Mouse (Mus musculus) intestine, embryonic 15.5 days (tissue): Measurements from ENCODE around the gene Vps35. TPM values are rescaled to one million over a fixed set of nuclear protein-coding genes. Genes with fewer than 3 reads are reported as not detected.

Experiments used
- ATAC-seq: fragments of 200-750 bp; cut with Nextera tagmentation; 2 replicates; pipeline ENCODE4 v1.8.0; 2017; ENCODE audit warnings: moderate TSS enrichment, moderate library complexity
- H3K27ac ChIP-seq: fragments of 300-500 bp; sonication (generic); 2 replicates; pipeline ENCODE4 v1.5.1; 2015; ENCODE audit warnings: mild to moderate bottlenecking, inconsistent platforms
- H3K27me3 ChIP-seq: fragments of 300-500 bp; sonication (generic); replicated peaks from 2 replicates; pipeline ENCODE4 v1.6.1; 2015; ENCODE audit warnings: inconsistent platforms
- H3K36me3 ChIP-seq: fragments of 300-500 bp; sonication (generic); 2 replicates; pipeline ENCODE4 v1.6.1; 2015; ENCODE audit warnings: inconsistent platforms
- H3K4me1 ChIP-seq: fragments of 300-500 bp; sonication (generic); replicated peaks from 2 replicates; pipeline ENCODE4 v1.6.1; 2015; ENCODE audit warnings: inconsistent platforms
- H3K4me2 ChIP-seq: fragments of 300-500 bp; sonication (generic); replicated peaks from 2 replicates; pipeline ENCODE4 v1.6.1; 2015; ENCODE audit warnings: mild to moderate bottlenecking, inconsistent platforms
- H3K4me3 ChIP-seq: fragments of 300-500 bp; sonication (generic); replicated peaks from 2 replicates; pipeline ENCODE4 v1.5.1; 2015; ENCODE audit warnings: inconsistent platforms
- H3K9ac ChIP-seq: fragments of 300-500 bp; sonication (generic); 2 replicates; pipeline ENCODE4 v1.6.1; 2015; ENCODE audit warnings: inconsistent platforms
- H3K9me3 ChIP-seq: fragments of 300-500 bp; sonication (generic); 2 replicates; pipeline ENCODE4 v1.6.1; 2016; ENCODE audit warnings: inconsistent platforms
- WGBS: fragments of 180-500 bp; shearing (Covaris S2); methylation state at CpG from one replicate; pipeline ENCODE4 v1.1.7; 2015; 5-methylcytosine and 5-hydroxymethylcytosine counted together
- polyA plus RNA-seq: library from polyadenylated mRNA; unstranded; fragments of >200 nt; fragmentation: Nextera tagmentation; extraction: Ambion mirVana; gene quantifications from 2 replicates; pipeline ENCODE4 v1.2.1, GENCODE M21; 2015

The Vps35 gene
- polyA plus RNA-seq, 1 experiment from 2014 or later: 190 TPM

DNA sequence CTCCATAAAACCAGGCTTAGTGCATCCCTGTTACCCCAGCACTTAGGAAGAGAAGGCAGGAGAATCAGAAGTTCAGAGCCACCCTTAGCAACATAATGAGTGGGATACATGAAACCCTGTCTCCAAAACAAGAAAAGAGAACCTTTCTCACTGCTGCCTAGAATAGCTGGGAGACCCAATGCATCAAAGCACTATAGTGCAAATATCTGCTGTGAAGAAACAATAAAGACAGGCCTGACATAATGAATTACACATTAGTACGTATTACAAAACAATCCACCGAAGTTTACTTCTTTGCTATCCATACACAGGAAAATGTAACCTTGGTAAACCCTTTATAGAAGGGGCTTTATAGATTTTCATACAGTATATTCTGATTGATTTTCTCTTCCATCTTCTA is 9.0 kb upstream of the Vps35 start:
- Histone ChIP-seq H3K4me3 (no peak overlapping the region), H3K9me3 (no peaks in the 10 kb centered on the region), H3K9ac (no peak overlapping the region), H3K27me3 (no peaks in the 10 kb centered on the region), H3K27ac (no peak overlapping the region), H3K36me3 (peaks cover 20% of the 10 kb centered on the region; the same call in 1 of the 2 replicates), H3K4me1 (no peaks in the 10 kb centered on the region), H3K4me2 (no peak overlapping the region)
- WGBS: 95% methylated on average over 2 of the region's 2 CpGs
- ATAC-seq: no peak

DNA sequence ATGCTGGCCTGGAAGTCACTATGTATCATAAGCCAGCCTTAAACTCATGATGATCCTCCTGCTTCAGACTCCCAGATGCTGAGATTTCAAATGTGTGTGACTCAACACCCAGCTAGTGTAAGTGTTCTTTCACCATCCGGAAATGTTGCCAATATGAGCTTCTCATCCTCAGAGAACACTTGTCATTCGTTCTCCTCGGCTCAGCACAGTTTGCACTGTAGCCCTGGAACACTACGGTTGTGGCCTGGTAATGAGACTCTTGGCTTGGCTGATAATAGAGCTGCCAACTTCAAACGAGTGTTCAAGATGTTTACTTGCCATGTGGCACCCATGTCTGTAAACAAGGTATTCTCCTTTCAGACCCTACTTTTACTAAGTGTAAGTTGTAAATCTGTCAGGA is 3.9 kb upstream of the Vps35 start:
- no peak for ATAC-seq
- Histone ChIP-seq H3K4me1 (peaks cover 8% of the 10 kb centered on the region; the same call in 1 of the 2 replicates), H3K9me3 (no peaks in the 10 kb centered on the region), H3K4me2 (no peak overlapping the region), H3K9ac (no peak overlapping the region), H3K36me3 (peaks cover 31% of the 10 kb centered on the region; the same call in 1 of the 2 replicates), H3K27ac (no peak overlapping the region), H3K4me3 (no peak overlapping the region), H3K27me3 (no peaks in the 10 kb centered on the region)
- WGBS: 79% methylated on average over 5 of the region's 5 CpGs

DNA sequence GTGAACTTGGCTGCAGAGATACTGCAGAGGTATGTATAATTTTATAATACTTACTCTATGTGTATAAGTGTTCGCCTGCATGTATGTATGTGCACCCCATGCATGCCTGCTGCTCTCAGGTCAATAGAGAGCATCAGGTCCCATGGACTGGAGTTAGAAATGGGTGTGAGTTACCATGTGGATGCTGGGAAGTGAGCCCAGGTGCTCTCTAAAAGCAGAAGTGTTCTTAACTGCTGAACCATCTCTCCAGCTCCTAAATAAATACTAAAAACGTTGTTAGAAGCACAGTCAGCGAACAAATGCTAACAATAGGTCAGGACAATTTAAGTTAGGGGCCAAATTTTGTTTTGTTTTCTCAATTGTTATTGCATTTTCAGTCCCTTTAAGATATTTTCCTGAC is 3.3 kb upstream of the Vps35 start:
- no peak overlapping the region for H3K9ac ChIP-seq
- no peak overlapping the region for H3K4me2 ChIP-seq
- no peaks in the 10 kb centered on the region for H3K9me3 ChIP-seq
- H3K4me3 ChIP-seq: no peak overlapping the region
- H3K27ac ChIP-seq: no peak overlapping the region
- peaks cover 25% of the 10 kb centered on the region; the same call in 1 of the 2 replicates for H3K36me3 ChIP-seq
- H3K4me1 ChIP-seq: peaks cover 8% of the 10 kb centered on the region; the same call in 1 of the 2 replicates
- 78% methylated on average over 3 of the region's 3 CpGs for WGBS
- H3K27me3 ChIP-seq: no peaks in the 10 kb centered on the region
- no peak for ATAC-seq

DNA sequence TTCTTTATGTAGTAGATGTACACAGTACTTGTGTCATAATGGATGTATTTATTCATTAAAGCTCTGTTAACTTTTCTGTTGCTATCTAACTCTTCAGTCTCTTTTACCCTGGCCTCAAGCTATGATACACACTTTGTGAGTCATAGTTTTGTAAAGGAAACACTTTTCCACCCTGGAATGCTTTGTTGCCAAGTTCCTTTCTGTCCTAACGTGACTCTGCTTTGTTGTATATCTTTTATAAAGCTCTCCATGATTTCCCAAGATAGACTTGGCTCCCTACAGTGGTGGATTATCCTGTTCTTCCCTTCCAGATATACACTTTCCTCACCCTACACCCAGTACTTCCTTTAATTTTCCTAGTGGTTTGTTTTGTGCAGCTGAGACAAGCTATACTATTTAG is 2.3 kb upstream of the Vps35 start:
- 29% methylated on average over 1 of the region's 1 CpGs for WGBS
- no peak overlapping the region for H3K9ac ChIP-seq
- peaks cover 11% of the 10 kb centered on the region for H3K4me1 ChIP-seq
- H3K4me3 ChIP-seq: no peak overlapping the region
- no peak overlapping the region for H3K27ac ChIP-seq
- no peak for ATAC-seq
- peaks cover 22% of the 10 kb centered on the region; the same call in 1 of the 2 replicates for H3K36me3 ChIP-seq
- no peak overlapping the region for H3K4me2 ChIP-seq
- H3K27me3 ChIP-seq: no peaks in the 10 kb centered on the region
- no peaks in the 10 kb centered on the region for H3K9me3 ChIP-seq

DNA sequence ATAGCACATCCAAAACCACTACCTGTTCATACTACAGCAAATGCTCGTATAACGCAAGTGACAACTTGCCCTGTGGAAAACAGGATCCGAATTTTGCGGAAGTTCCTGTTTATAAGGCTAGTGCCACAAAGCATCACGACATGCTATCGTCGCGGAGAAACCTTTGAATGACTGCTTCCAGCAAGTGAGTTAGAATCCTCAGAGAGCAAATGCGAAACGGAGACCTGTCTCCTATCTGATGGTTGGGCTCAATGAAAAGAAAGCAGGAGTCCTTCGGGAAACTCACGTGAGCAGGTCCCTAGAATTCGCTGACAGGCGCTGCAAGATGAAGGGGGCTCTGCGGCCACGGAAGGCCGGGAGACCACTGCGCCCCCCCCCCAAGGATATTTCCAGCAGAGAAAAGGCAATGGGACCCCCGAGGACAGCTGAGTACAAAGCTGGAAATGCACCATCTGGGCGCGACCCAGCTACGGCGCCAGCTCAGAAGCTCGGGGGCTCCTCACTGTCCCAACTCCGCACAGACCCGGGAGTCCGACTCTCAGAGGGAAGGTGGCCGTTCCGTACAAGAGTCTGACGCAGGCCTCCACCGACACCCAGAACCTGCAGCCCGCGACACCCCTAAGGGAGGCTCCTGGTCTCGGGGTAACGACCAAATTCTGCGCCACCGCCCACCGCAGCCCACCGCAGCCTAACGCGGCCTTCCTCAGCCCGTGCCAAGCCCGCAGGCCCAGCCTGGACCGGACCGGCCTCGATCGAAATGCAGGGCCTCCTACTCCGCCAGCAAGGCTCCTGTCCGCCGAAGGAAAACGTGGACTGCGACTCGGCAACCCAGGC is 785 bp downstream of the Vps35 start:
- no peaks in the 10 kb centered on the region for H3K27me3 ChIP-seq
- H3K27ac ChIP-seq: peak overlapping the region; percentile 99
- peak overlapping the region; percentile 75 for H3K4me2 ChIP-seq
- peak overlapping the region; percentile 94 for H3K9ac ChIP-seq
- WGBS: under 1% methylated on average over 53 of the region's 53 CpGs
- no peaks in the 10 kb centered on the region for H3K9me3 ChIP-seq
- peaks cover 11% of the 10 kb centered on the region for H3K4me1 ChIP-seq
- H3K36me3 ChIP-seq: peaks cover 16% of the 10 kb centered on the region
- peak overlapping the region; percentile 91 for H3K4me3 ChIP-seq
- peak; percentile 60 for ATAC-seq

DNA sequence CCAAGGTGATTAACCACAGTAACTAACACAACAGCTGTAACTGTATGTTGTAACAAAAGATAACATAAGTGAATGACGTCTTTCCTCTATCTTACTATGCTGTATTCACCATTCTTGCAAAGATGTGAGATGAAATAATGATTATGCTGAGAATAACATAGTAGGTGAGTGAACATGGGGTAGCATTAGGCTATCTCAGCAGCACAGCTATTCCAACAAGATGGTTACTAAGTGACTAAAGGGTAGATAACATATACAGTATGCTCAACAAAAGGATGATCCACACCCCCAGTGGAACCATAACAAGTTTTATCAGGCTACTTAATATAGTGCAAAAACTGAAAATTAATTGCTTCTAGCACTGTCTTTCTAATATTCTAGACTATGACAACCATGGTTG is 12.8 kb downstream of the Vps35 start:
- no peak overlapping the region for H3K27ac ChIP-seq
- ATAC-seq: no peak
- no peaks in the 10 kb centered on the region for H3K27me3 ChIP-seq
- peaks cover 26% of the 10 kb centered on the region for H3K36me3 ChIP-seq
- H3K9me3 ChIP-seq: no peaks in the 10 kb centered on the region
- H3K4me2 ChIP-seq: no peak overlapping the region
- H3K4me1 ChIP-seq: no peaks in the 10 kb centered on the region
- no peak overlapping the region for H3K4me3 ChIP-seq
- no peak overlapping the region for H3K9ac ChIP-seq
- WGBS: 98% methylated on average over 1 of the region's 1 CpGs

DNA sequence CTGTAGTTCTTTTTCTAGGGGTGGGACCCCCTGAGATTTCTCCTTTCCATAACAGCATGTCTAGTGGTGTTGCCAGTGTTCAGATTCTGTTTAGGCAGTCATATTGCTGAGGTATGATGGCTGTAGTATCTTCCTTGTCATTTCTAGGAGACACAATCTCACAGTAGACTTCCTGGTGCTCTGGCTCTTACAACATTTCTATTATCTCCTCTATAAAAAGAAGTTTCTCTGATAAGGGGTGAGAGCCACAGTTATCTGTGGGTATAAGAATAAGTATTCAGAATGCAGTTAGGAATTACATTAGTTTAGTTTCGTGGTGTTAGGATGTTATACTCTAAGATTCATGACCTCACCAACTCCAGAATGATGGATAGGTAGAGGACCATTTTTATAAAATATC is 72.3 kb downstream of the Vps35 start:
- WGBS: 76% methylated on average over 1 of the region's 1 CpGs
- no peaks in the 10 kb centered on the region for H3K27me3 ChIP-seq
- no peak for ATAC-seq

DNA sequence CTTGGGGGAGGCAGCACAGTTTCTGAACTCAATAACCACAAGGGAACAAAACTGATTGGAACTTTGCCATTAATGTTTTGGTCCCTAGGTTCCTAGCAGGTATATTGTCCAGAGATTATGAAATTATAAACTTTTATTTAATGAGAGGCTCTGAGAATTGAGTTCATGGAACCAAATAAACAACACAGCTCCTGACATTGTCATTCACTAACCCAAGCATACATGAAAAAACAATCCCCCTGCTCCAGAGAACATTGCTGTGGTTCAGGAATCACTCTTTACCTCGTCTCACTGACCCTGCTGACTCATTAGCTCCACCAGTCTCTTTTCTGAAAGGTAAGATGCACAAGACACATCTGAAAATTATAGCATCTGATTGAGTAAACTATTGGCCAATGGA is 73.9 kb downstream of the Vps35 start, which contains the start of gene Olfr371:
Gene Olfr371, plus strand, starts transcription at position 301 of the 400 bp plus-strand sequence.
- ATAC-seq: no peak
- Histone ChIP-seq H3K9ac (no peak within 1 kb of the TSS), H3K36me3 (no peaks in the 10 kb centered on the region), H3K27me3 (no peaks in the 10 kb centered on the region), H3K4me1 (no peaks in the 10 kb centered on the region), H3K27ac (no peak within 1 kb of the TSS), H3K4me2 (no peak within 1 kb of the TSS), H3K4me3 (no peak within 1 kb of the TSS), H3K9me3 (no peaks in the 10 kb centered on the region)
- 27% methylated on average over 1 of the region's 1 CpGs for WGBS

More for the DNA sequence above, 72.3 kb downstream of the Vps35 start:
- no peaks in the 10 kb centered on the region for H3K4me1 ChIP-seq
- H3K27ac ChIP-seq: no peak overlapping the region
- H3K9me3 ChIP-seq: no peaks in the 10 kb centered on the region
- H3K4me2 ChIP-seq: no peak overlapping the region
- no peaks in the 10 kb centered on the region for H3K36me3 ChIP-seq
- H3K4me3 ChIP-seq: no peak overlapping the region
- no peak overlapping the region for H3K9ac ChIP-seq

DNA sequence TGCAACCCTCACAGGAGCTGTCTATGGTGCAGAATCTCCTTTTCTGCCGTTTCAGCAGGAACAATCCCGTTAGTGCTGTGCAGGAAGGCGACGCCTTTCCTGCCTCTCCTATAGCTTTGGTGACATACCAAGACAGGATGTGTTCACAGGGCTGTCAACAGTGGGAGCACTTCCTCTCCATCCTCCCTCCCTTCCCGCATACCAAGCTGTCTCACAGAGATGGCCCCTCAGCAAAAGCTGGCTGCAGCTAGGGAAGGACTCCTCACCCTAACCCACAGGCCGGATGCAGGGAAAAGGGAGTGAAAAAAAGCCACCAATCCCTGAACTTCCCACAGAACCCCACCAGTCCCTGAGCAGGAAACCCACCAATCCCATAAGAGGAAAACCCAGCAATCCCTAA is 78.6 kb downstream of the Vps35 start:
- Histone ChIP-seq H3K27me3 (no peaks in the 10 kb centered on the region), H3K4me2 (no peak overlapping the region), H3K9me3 (no peaks in the 10 kb centered on the region), H3K27ac (no peak overlapping the region), H3K4me3 (no peak overlapping the region), H3K4me1 (no peaks in the 10 kb centered on the region), H3K36me3 (no peaks in the 10 kb centered on the region), H3K9ac (no peak overlapping the region)
- no peak for ATAC-seq
- WGBS: 50% methylated on average over 6 of the region's 6 CpGs

DNA sequence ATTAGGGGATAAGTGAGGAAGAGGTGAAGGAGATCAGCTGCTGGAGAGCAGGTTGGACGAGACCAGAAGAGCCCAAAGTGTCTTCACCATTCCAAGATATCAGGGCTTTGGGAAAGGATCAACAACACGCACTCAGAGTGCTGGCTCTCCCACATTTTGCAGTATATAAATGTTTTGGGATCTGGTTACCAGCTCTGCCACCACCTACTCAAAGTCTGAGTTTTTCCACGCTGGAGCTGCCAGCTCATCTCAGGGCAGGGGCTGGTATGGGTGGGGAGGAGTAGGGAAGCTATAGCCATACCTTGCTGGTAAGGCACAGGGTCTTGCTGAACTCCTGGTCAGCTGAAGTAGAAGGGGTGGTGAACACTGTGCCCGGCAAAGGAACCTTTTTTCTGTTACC is 79.4 kb downstream of the Vps35 start:
- H3K4me3 ChIP-seq: no peak overlapping the region
- H3K9ac ChIP-seq: no peak overlapping the region
- 77% methylated on average over 4 of the region's 4 CpGs for WGBS
- H3K36me3 ChIP-seq: no peaks in the 10 kb centered on the region
- no peak overlapping the region for H3K4me2 ChIP-seq
- no peak overlapping the region for H3K27ac ChIP-seq
- H3K4me1 ChIP-seq: no peaks in the 10 kb centered on the region
- H3K9me3 ChIP-seq: no peaks in the 10 kb centered on the region
- no peaks in the 10 kb centered on the region for H3K27me3 ChIP-seq
- ATAC-seq: no peak

Other genes starting within 250 kb of the Vps35 start
- gene Fbxw9, start 239.7 kb downstream of the Vps35 start, polyA plus RNA-seq: 25.2 and 27.4 TPM in 2 replicates
- gene Gm5741, start 231.8 kb downstream of the Vps35 start, polyA plus RNA-seq: not detected in 2 replicates
- 56.6 and 57.5 TPM in 2 replicates for gene Dhps, start 228.0 kb downstream of the Vps35 start, polyA plus RNA-seq
- 133 and 151 TPM in 2 replicates for gene Wdr83os, start 219.1 kb downstream of the Vps35 start, polyA plus RNA-seq
- gene Wdr83, start 218.5 kb downstream of the Vps35 start, polyA plus RNA-seq: 35.7 and 42.9 TPM in 2 replicates
- gene Man2b1, start 216.5 kb downstream of the Vps35 start, polyA plus RNA-seq: 55.4 and 55.7 TPM in 2 replicates
- gene Zfp791, start 176.7 kb downstream of the Vps35 start, polyA plus RNA-seq: 2.7 TPM in 2 replicates
- not detected in 2 replicates for gene Cks1brt, start 147.9 kb downstream of the Vps35 start, polyA plus RNA-seq
- gene Olfr371, start 73.8 kb downstream of the Vps35 start, polyA plus RNA-seq: not detected in 2 replicates
- 91.1 and 97.2 TPM in 2 replicates for gene Orc6, start 170 bp downstream of the Vps35 start, polyA plus RNA-seq
- 11.0 and 11.2 TPM in 2 replicates for gene Mylk3, start 86.5 kb upstream of the Vps35 start, polyA plus RNA-seq
- 36.5 and 39.0 TPM in 2 replicates for gene 4921524J17Rik, start 133.0 kb upstream of the Vps35 start, polyA plus RNA-seq
- gene Gpt2, start 192.8 kb upstream of the Vps35 start, polyA plus RNA-seq: 15.3 and 17.0 TPM in 2 replicates